In the genomic region with DNA sequence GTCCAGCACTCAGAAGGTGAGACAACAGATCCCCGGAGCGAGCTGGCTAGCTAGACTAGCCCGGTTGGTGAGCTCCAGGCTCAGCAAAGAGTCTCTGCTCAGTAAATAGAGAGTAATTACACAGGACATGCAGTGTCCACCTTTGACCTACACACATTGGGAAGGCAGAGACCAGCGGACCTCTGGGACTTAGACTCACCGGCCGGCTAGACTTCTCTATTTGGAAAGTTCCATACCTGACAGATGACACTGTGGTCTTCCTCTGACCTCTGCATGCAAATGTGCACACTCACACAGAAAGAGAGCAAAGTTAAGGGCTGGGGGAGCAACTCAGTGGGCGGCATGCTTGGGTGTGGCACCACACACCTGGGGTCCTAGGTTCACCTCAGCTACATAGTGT, we compare ENCODE assay signal across 28 mouse cellular contexts. TPM values are rescaled to one million over a fixed set of nuclear protein-coding genes. Genes with fewer than 3 reads are reported as not detected.
DNase-seq lines count a peak whose midpoint lies in the region; ATAC-seq lines count a peak whose summit lies in the region.
"Had no signal": no experiment of that assay in that cellular context is flagged by ENCODE, and none has a peak within 500 bp of the region (broad histone marks: within the 10 kb centered on the region; RNA-seq: fewer than 3 reads in every experiment).

No protein-coding gene starts in this region.

- peak; percentile 4 for DNase-seq in embryo, embryonic 10 days (ENCODE audit: low spot score)
- DNase-seq in embryo, embryonic 11 days = no peak
- peak; percentile 69 for DNase-seq in yolk sac, embryonic 10.5 days (ENCODE audit: low spot score)
- no peak for DNase-seq in adrenal gland, adult 18-20 months (ENCODE audit: low spot score in 2 of 2)
- DNase-seq in testis, postnatal 14 days (ENCODE audit: low spot score) = no peak
- DNase-seq: adrenal gland, adult 8-10 months; adrenal gland, postnatal 25 days; B cell, adult 2 months; cerebellum, adult 11-12 months; cerebellum, adult 8-10 months; cerebellum, postnatal 10 days; gastrocnemius, postnatal 25 days; heart, adult 18-20 months; heart, postnatal 10 days; heart, postnatal 4 days had no signal

- H3K9ac ChIP-seq in liver, embryonic 12.5 days = no peak overlapping the region
- H3K9ac ChIP-seq in liver, embryonic 15.5 days = no peak overlapping the region
- no peak overlapping the region for H3K9ac ChIP-seq in intestine, embryonic 15.5 days
- H3K9ac ChIP-seq: embryonic facial prominence, embryonic 13.5 days; forebrain, embryonic 12.5 days; forebrain, embryonic 15.5 days; heart, embryonic 12.5 days; heart, embryonic 15.5 days; hindbrain, embryonic 14.5 days had no signal

- WGBS in liver, embryonic 12.5 days (ENCODE audit: insufficient replicate concordance) = 73% methylated on average over 7 of the region's 7 CpGs
- 64% methylated on average over 7 of the region's 7 CpGs for WGBS in liver, embryonic 15.5 days (ENCODE audit: insufficient replicate concordance)
- 47% methylated on average over 7 of the region's 7 CpGs for WGBS in intestine, embryonic 15.5 days

- no peaks in the 10 kb centered on the region for H3K4me1 ChIP-seq in liver, embryonic 12.5 days
- H3K4me1 ChIP-seq in liver, embryonic 15.5 days (replicated peaks) = no peaks in the 10 kb centered on the region; the same call in 1 of the 2 replicates
- no peaks in the 10 kb centered on the region; the same call in 1 of the 2 replicates for H3K4me1 ChIP-seq in intestine, embryonic 15.5 days (replicated peaks)
- H3K4me1 ChIP-seq: forebrain, embryonic 12.5 days; forebrain, embryonic 15.5 days; heart, embryonic 15.5 days had no signal

- no peak overlapping the region for H3K4me3 ChIP-seq in liver, embryonic 12.5 days
- no peak overlapping the region for H3K4me3 ChIP-seq in liver, embryonic 15.5 days (replicated peaks)
- H3K4me3 ChIP-seq in intestine, embryonic 15.5 days (replicated peaks) = no peak overlapping the region
- H3K4me3 ChIP-seq: embryonic facial prominence, embryonic 10.5 days; embryonic facial prominence, embryonic 13.5 days; erythroblast, embryonic 14.5 days; forebrain, embryonic 12.5 days; forebrain, embryonic 15.5 days; heart, embryonic 12.5 days; heart, embryonic 15.5 days had no signal

- no peak overlapping the region for H3K27ac ChIP-seq in liver, embryonic 12.5 days
- H3K27ac ChIP-seq in liver, embryonic 15.5 days (replicated peaks) = 0 out of 2 replicates have a peak overlapping the region, but pooled peaks have one; percentile 38
- H3K27ac ChIP-seq in intestine, embryonic 15.5 days = no peak overlapping the region
- H3K27ac ChIP-seq: embryonic facial prominence, embryonic 10.5 days; embryonic facial prominence, embryonic 13.5 days; forebrain, embryonic 12.5 days; forebrain, embryonic 15.5 days; heart, embryonic 15.5 days; hindbrain, embryonic 14.5 days; hindbrain, postnatal 0 days had no signal

- peak; percentile 58; the same call in 1 of the 2 replicates for ATAC-seq in liver, embryonic 12.5 days
- peak; percentile 62 for ATAC-seq in liver, embryonic 15.5 days (ENCODE audit: insufficient read depth)
- ATAC-seq in intestine, embryonic 15.5 days = no peak
- ATAC-seq: forebrain, embryonic 15.5 days; hindbrain, postnatal 0 days had no signal

- no peaks in the 10 kb centered on the region for H3K9me3 ChIP-seq in liver, embryonic 12.5 days (replicated peaks)
- H3K9me3 ChIP-seq in liver, embryonic 15.5 days (replicated peaks) = no peaks in the 10 kb centered on the region
- H3K9me3 ChIP-seq in intestine, embryonic 15.5 days = no peaks in the 10 kb centered on the region
- H3K9me3 ChIP-seq: embryonic facial prominence, embryonic 10.5 days; embryonic facial prominence, embryonic 13.5 days; forebrain, embryonic 12.5 days; forebrain, embryonic 15.5 days; heart, embryonic 12.5 days; heart, embryonic 15.5 days had no signal

- H3K4me2 ChIP-seq in liver, embryonic 12.5 days = no peak overlapping the region
- no peak overlapping the region for H3K4me2 ChIP-seq in liver, embryonic 15.5 days
- H3K4me2 ChIP-seq in intestine, embryonic 15.5 days (replicated peaks) = no peak overlapping the region
- H3K4me2 ChIP-seq: embryonic facial prominence, embryonic 13.5 days; forebrain, embryonic 12.5 days; forebrain, embryonic 15.5 days; heart, embryonic 12.5 days; heart, embryonic 15.5 days; hindbrain, embryonic 14.5 days had no signal

- no peaks in the 10 kb centered on the region for H3K36me3 ChIP-seq in liver, embryonic 12.5 days
- no peaks in the 10 kb centered on the region for H3K36me3 ChIP-seq in liver, embryonic 15.5 days (replicated peaks)
- no peaks in the 10 kb centered on the region for H3K36me3 ChIP-seq in intestine, embryonic 15.5 days
- H3K36me3 ChIP-seq: embryonic facial prominence, embryonic 10.5 days; embryonic facial prominence, embryonic 13.5 days; forebrain, embryonic 12.5 days; forebrain, embryonic 15.5 days; heart, embryonic 12.5 days; heart, embryonic 15.5 days had no signal

- peaks cover 15% of the 10 kb centered on the region; the same call in 1 of the 2 replicates for H3K27me3 ChIP-seq in liver, embryonic 12.5 days (replicated peaks)
- no peaks in the 10 kb centered on the region; the same call in 1 of the 2 replicates for H3K27me3 ChIP-seq in liver, embryonic 15.5 days
- no peaks in the 10 kb centered on the region for H3K27me3 ChIP-seq in intestine, embryonic 15.5 days (replicated peaks)
- H3K27me3 ChIP-seq: embryonic facial prominence, embryonic 13.5 days; forebrain, embryonic 12.5 days; forebrain, embryonic 15.5 days; heart, embryonic 12.5 days; heart, embryonic 15.5 days had no signal

RNA-seq across cellular contexts. Expression of a gene that starts 12.7 kb away (rescaled TPM):
- polyA plus RNA-seq in liver, embryonic 12.5 days (2016; fragmentation: Nextera tagmentation; extraction: Ambion mirVana) = 69.1 and 69.4 TPM in 2 replicates
- 23.0 and 23.4 TPM in 2 replicates for polyA plus RNA-seq in liver, embryonic 15.5 days (2015; fragmentation: Nextera tagmentation; extraction: Ambion mirVana)
- 10 to 100 TPM; 17.3 to 25.6 TPM for total RNA-seq in adrenal gland, adult 18-20 months (2021)
- polyA plus RNA-seq in intestine, embryonic 15.5 days (2015; fragmentation: Nextera tagmentation; extraction: Ambion mirVana) = 140 and 170 TPM in 2 replicates
- total RNA-seq: MEL had no signal

RNA-seq across cellular contexts. Expression of a gene that starts 40.9 kb away (rescaled TPM):
- 7,775 and 7,997 TPM in 2 replicates for polyA plus RNA-seq in liver, embryonic 12.5 days (2016; fragmentation: Nextera tagmentation; extraction: Ambion mirVana)
- 5,733 and 6,728 TPM in 2 replicates for polyA plus RNA-seq in liver, embryonic 15.5 days (2015; fragmentation: Nextera tagmentation; extraction: Ambion mirVana)
- 1,000 to 10,000 TPM; 2,759 to 3,567 TPM for total RNA-seq in adrenal gland, adult 18-20 months (2021)
- polyA plus RNA-seq in intestine, embryonic 15.5 days (2015; fragmentation: Nextera tagmentation; extraction: Ambion mirVana) = 14,579 and 17,104 TPM in 2 replicates

RNA-seq across cellular contexts. Expression of a gene that starts 52.2 kb away (rescaled TPM):
- polyA plus RNA-seq in liver, embryonic 12.5 days (2016; fragmentation: Nextera tagmentation; extraction: Ambion mirVana) = 5.8 and 6.1 TPM in 2 replicates
- 3.3 and 4.2 TPM in 2 replicates for polyA plus RNA-seq in liver, embryonic 15.5 days (2015; fragmentation: Nextera tagmentation; extraction: Ambion mirVana)
- total RNA-seq in adrenal gland, adult 18-20 months (2021) = 1 to 10 TPM; 8.0 to 9.5 TPM
- 11.1 and 11.4 TPM in 2 replicates for polyA plus RNA-seq in intestine, embryonic 15.5 days (2015; fragmentation: Nextera tagmentation; extraction: Ambion mirVana)

Comparison
In these comparisons a context has a peak if more than half of its experiments do, and no peak if none do; other contexts are left out.
1. DNase-seq: peak in embryo, embryonic 10 days (single experiment) and yolk sac, embryonic 10.5 days (single experiment); none in embryo, embryonic 11 days (single experiment), adrenal gland, adult 18-20 months (0 of 2) and testis, postnatal 14 days (single experiment).